Mouse (Mus musculus): ENCODE results near the gene Fgfr2.

DNA sequence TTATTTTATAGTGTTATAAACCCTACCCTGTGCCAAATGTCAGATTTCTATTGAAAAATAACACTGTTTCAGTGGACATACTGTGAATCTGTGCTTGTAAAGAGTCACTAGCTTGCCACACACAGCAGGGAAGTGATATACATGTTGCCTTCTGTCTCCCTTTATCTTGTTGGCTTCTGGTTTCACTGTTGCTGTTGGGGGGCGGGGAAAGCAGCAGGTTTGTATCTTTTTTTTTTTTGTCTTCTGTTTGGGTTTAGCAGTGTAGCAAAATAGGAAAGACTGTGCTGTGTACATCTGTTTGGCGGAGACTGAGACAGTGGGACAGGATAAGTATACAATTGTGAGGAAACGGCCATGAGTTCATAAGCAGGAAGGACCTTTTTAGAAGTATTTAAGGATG is 2255.9 kb downstream of the Fgfr2 start:
- TF ChIP-seq CTCF (IDR thresholded peaks at IDR 0.05; ENCODE audit: borderline replicate concordance, insufficient read depth, low read length), result no peak
- no peak for TF ChIP-seq POLR2A (IDR thresholded peaks at IDR 0.05; ENCODE audit: low read depth, low read length)
